Mouse (Mus musculus) lung, adult 18-20 months (tissue): Measurements from ENCODE around the gene Syne3.

Source experiments
- DNase-seq, 2 experiments: peaks; one replicate each; pipeline ENCODE4 v3.0.0; 2022; ENCODE audit warnings: mixed read lengths in 2 of 2

Syne3 gene

DNA sequence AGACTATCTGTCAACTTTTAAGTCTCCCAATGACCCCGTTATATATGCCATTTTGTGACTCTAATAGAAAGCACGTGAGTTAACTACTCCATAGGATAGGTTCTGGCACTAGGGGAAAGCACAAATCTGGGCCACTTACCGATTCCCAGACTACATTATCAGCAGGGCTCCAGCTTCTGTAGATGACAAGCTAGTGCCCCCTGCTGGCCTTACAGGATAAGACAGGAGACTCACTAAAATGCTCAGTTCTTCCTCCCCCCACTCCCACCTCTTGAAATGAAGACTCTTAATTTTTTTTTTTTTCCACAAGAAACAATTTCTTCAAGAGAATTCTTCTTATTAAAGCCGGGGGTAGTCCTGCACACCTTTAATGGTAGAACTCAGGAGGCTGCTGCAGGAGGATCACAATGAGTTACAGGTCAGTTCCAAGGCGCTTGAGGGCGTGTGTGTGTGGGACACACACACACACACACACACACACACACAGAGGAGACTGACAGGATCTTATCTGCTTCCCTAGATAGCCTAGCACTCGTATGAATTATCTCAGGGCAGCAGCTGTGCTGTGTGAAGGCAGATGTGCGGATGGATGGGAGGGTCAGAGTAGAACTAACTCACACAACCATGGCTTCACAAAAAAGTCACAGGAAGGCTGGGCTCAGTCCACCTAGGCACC lies 15.8 kb upstream of the Syne3 start:
- DNase-seq = peak; percentile 48 to 65

- DNase-seq = no peak
These were observed 13.2 kb upstream of the Syne3 start for GRCm38 (mm10) chr12:105022776-105023175.

DNA sequence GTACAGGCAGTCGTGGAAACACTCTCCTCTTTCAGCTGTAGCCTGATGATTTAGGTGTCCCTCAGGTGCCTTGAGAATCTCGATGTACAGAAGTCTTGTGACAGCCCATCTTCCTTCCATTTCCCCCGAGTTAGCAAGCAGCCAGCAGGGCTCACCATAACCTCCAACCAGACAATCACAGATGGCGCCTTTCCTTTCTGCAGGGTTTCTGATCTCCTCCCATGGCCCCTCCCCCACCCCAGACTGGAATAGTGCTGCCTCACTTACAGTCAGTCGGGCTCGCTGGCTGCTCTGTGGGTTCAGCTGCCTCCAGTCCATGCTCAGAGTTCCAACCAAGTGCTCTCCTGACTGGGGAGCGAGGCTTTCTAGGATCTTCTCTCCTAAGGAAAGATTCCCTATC lies 12.5 kb upstream of the Syne3 start:
- DNase-seq = no peak

DNA sequence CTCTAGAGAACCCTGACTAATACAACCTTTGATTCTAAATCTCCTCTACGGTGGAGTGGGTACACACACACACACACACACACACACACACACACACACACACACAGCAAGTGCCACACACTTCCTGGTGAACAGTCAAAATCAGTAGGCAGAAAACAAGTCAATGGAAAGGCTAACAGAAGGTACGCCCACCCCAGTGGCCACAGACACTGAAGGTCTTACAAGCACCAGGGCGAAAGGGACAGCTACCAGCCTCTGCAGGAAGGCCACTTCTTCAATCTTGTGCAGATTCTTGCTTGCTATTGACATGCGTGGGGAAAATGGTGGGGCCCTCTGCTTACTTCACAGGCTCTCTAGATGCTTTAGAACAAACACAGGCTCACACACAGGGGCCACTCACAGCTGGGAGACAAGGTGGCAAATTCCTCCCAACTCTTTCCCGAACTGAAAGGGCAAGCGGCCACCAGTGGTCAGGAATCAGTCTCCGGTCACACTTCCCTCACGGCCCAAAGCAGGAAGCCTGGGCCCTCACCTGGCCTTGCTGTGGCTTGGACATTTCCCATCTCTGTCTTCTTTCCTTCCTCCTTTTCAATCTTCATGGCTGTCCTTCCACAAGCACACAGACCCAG lies 11.9 kb upstream of the Syne3 start:
- DNase-seq = no peak

DNA sequence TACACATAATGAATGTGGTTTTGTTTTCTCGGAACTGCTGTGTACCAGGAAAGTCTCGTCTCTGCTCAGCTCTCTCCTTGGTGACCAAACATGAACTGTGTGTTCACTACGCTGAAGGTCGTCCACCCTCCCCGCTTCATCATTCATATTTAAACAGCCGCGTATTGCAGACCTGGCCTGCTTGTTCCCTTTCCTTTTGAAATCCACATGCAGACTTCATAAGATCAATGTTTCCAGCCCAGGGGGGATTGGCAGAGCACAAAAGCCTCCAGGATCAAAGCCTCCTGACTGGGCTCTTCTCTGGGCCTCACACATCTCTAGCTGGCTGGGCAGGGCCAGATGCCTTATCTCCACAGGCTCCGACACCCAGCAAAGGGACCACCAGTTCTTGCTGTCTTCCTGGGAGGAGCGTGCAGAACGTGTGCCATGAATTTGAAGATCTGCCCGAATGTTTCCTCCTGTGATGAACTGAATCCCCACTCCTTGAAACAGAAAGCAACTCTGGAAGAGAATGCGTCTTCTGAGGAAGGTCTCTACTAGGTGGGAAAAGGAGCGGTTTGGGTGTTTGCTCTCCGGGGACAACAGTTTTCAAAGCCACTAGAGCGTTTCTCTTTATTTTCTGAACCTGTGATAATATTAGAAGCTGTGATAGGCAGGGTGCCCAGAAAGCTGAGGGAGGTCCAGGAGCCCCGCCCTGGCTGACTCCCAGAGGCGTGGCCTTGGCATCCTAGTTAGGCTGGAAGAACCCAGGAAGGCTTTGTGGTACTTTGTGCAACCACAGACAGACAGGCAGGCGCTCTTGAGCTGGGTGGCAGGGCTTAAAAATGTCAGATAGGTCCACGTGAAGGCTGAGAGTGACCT lies 10.0 kb upstream of the Syne3 start:
- peak; percentile 64 to 71 for DNase-seq

- no peak for DNase-seq
These were observed 7.0 kb upstream of the Syne3 start for GRCm38 (mm10) chr12:105016639-105017038.

- DNase-seq = no peak
These were observed 6.6 kb upstream of the Syne3 start for GRCm38 (mm10) chr12:105016199-105016598.

GRCm38 (mm10) chr12:105013065-105013464 lies 3.5 kb upstream of the Syne3 start:
- DNase-seq = peak; percentile 73 to 81

DNA sequence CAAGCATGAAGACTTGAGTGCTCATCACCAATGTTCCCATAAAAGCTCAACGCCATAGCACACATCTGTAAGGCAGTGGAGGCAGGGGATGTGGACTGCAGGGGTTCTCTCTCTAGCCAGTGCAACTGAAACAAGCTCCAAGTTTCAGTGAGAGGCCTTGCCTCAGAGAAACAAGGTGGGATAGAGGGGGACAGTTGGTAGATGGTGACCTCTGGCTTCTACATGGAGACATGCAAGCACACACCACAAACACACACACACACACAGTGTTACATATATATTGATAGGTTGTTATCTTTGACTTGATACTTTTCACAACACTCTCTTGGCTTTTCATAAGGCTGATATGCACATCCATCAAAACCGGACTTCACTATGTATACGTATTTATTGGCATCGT lies 2.7 kb upstream of the Syne3 start:
- no peak for DNase-seq

- no peak for DNase-seq
These were observed 2.0 kb upstream of the Syne3 start for GRCm38 (mm10) chr12:105011589-105011988.

- no peak for DNase-seq
These were observed 693 bp upstream of the Syne3 start for GRCm38 (mm10) chr12:105010213-105010790.

- DNase-seq = peak; percentile 79 to 85
These were observed 844 bp downstream of the Syne3 start for GRCm38 (mm10) chr12:105008752-105009178.

- DNase-seq = no peak
These were observed 1.5 kb downstream of the Syne3 start for GRCm38 (mm10) chr12:105008150-105008549.

DNA sequence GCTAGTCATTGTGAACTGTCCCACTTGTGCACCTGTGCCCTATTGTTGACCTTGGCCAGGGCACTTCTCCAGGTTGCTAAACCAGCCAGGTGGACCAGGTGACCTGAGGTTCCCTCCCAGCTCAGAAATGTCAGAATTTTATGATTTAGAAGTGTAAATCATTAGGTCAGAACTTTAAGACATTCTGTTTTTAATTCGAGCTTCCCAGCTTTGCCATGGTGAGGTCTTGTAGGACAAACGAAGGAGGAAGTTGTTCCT lies 4.0 kb downstream of the Syne3 start:
- DNase-seq = peak; percentile 48 to 58

DNA sequence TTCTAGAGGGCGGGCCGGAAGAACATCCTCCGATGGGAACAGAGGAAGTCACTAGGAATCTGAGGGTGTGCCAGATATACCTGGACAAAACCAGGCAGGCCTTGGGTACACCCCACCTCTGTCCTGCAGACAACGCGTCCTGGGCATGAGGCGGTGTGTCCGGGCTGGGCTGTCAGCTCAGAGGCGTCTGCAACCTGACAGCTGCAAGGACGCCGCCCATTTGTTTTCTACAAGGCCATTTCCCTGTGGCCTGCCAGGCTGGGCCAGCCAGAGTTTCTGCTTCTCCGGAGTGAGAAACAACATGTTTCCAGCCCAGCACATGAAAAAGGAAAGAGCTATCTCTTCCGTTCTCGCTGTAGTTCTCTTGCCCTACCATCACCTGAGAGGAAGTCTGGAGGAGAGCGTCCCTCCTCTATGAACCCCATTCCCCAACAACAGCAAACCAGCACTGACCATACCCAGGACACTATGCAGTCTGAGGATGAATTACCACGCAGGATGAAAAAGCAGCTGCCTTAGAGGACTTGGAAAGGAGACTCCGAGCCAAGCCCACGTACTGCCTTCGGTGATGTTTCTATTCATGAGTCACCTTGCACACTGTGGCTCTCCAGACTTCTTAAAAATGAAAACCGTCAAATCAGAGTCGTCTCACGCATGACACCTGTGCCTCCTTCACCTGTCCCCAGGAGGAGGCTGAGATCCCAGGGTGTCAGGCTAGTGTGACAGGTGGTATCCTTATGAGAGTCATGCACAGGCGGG lies 4.5 kb downstream of the Syne3 start:
- DNase-seq = no peak

DNA sequence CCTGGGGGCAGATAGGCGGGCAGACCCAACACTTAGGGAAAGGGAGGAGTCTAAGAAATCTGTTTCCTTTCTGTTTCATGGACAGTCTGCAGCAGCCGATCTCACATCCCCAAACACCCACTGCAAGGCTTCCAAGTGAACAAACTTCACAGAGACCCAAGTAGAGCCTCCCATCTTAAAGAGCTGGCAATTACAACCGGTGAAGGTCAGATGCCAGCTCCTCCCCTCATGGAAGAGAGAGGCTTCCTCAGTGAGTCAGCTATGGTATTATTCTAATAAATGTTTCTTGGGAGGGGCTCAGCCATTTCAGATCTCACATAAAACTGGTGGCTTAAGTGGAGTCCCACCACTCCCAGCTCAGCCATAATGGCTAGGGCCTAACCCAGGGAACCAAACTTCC lies 5.9 kb downstream of the Syne3 start:
- DNase-seq = no peak

GRCm38 (mm10) chr12:105003158-105003557 lies 6.5 kb downstream of the Syne3 start:
- no peak for DNase-seq

GRCm38 (mm10) chr12:105002340-105003132 lies 7.1 kb downstream of the Syne3 start:
- no peak for DNase-seq

DNA sequence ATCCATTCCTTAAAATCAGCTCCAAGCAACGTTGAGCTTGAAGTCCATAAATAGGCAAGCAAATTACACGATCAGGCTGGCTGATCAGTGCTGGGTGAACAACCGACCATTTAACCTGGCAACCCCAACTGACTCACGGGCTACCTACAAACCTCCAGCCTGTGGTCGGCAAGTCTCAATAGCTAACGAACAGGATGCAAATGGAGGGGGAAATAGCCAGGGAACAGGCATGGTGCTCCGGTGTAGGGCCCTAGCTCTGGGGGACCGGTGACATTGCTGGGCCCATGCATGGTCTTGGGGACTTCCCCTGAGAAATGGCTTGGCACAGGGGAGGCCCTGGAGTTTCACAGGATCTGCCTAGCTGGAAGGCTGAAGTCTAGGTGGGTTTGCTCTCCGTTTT lies 8.3 kb downstream of the Syne3 start:
- DNase-seq = no peak

DNA sequence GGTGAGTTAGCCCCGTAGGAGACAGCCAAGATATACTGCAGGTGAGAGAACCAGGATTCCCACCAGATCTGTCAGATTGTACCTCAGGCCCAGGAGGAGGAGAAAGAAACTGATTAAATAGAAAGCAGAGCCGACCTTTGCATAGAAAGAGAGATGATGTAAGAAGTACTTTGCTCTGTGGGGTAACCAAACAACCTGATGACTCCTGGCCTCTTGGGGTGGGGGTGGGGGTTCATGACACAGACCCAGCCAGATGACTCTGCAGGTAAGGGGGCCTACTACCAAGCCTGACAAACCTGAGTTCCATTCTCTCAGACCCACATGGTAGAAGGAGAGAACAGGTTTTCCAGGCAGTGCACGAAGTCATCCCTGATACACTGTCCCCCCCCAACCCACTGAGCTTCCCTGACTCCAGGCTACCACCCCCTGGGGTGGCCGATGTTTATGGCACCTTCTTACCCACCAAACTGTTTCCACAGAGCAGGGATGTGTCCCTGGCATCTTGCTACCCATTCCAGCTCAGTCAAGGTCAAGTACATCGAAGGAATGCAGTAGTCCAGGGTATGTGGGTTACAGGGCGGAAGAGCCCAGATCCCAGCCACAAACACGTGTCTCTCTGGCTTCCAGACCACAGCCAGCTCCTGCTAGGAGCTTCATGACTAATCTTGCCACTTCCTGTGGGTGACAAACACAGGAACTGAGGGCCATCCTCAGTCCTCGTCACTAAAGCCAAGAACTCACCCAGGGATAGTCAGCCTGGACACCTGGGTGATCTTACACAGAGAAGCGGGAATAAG lies 8.9 kb downstream of the Syne3 start:
- DNase-seq = peak; percentile 61 to 69

GRCm38 (mm10) chr12:104999171-104999570 lies 10.4 kb downstream of the Syne3 start:
- DNase-seq = peak; percentile 59 to 71
